Mouse (Mus musculus) kidney, embryonic 14.5 days (tissue): Measurements from ENCODE around the gene Npas3. TPM values are rescaled to one million over a fixed set of nuclear protein-coding genes. Genes with fewer than 3 reads are reported as not detected.

Experiments
- ATAC-seq: fragments of 200-750 bp; cut with Nextera tagmentation; 2 replicates; pipeline ENCODE4 v1.8.0; 2017; ENCODE audit warnings: moderate number of reproducible peaks, mild to moderate bottlenecking, moderate TSS enrichment, moderate library complexity; ENCODE audit not compliant: low FRiP score, low TSS enrichment
- H3K27ac ChIP-seq: fragments of 300-500 bp; sonication (generic); 2 replicates; pipeline ENCODE4 v1.5.1; 2014; ENCODE audit warnings: low read depth, mild to moderate bottlenecking, low read length, moderate library complexity, mixed read lengths
- H3K27me3 ChIP-seq: fragments of 300-500 bp; sonication (generic); 2 replicates; pipeline ENCODE4 v1.6.1; 2014; ENCODE audit warnings: mild to moderate bottlenecking, low read length; ENCODE audit not compliant: control insufficient read depth, insufficient read depth
- H3K36me3 ChIP-seq: fragments of 300-500 bp; sonication (generic); 2 replicates; pipeline ENCODE4 v1.6.1; 2014; ENCODE audit warnings: low read length, mixed read lengths; ENCODE audit not compliant: control insufficient read depth, insufficient read depth
- H3K4me1 ChIP-seq: fragments of 300-500 bp; sonication (generic); 2 replicates; pipeline ENCODE4 v1.6.1; 2014; ENCODE audit warnings: low read length, mixed read lengths; ENCODE audit not compliant: control insufficient read depth, insufficient read depth
- H3K4me2 ChIP-seq: fragments of 300-500 bp; sonication (generic); replicated peaks from 2 replicates; pipeline ENCODE4 v1.6.1; 2014; ENCODE audit warnings: low read depth, mild to moderate bottlenecking, low read length
- H3K4me3 ChIP-seq: fragments of 300-500 bp; sonication (generic); 2 replicates; pipeline ENCODE4 v1.5.1; 2014; ENCODE audit warnings: mild to moderate bottlenecking, low read length
- H3K9ac ChIP-seq: fragments of 300-500 bp; sonication (generic); 2 replicates; pipeline ENCODE4 v1.6.1; 2014; ENCODE audit warnings: low read depth, mild to moderate bottlenecking, low read length, moderate library complexity
- H3K9me3 ChIP-seq: fragments of 300-500 bp; sonication (generic); 2 replicates; pipeline ENCODE4 v1.6.1; 2016; ENCODE audit warnings: low read length; ENCODE audit not compliant: control insufficient read depth
- WGBS: fragments of 180-500 bp; shearing (Covaris S2); extraction: QIAGEN DNeasy Blood & Tissue Kit; methylation state at CpG from one replicate; pipeline ENCODE4 v1.1.7; 2014; 5-methylcytosine and 5-hydroxymethylcytosine counted together
- polyA plus RNA-seq: library from polyadenylated mRNA; unstranded; fragments of >200 nt; fragmentation: Nextera tagmentation; extraction: Ambion mirVana; gene quantifications from 2 replicates; pipeline ENCODE4 v1.2.1, GENCODE M21; 2014

The Npas3 gene
- polyA plus RNA-seq, 1 experiment from 2014 or later = 3.2 TPM

- ATAC-seq = no peak
- WGBS = 93% methylated on average over 10 of the region's 10 CpGs
- Histone ChIP-seq H3K9ac (no peak overlapping the region), H3K36me3 (no peaks in the 10 kb centered on the region), H3K4me2 (no peak overlapping the region), H3K4me3 (no peak overlapping the region), H3K4me1 (peaks cover 4% of the 10 kb centered on the region; the same call in 1 of the 2 replicates), H3K9me3 (no peaks in the 10 kb centered on the region), H3K27me3 (no peaks in the 10 kb centered on the region), H3K27ac (no peak overlapping the region)
These were observed 42.4 kb downstream of the Npas3 start for GRCm38 (mm10) chr12:53290846-53291245.

GRCm38 (mm10) chr12:53292010-53292409, 43.5 kb downstream of the Npas3 start:
- 75% methylated on average over 8 of the region's 8 CpGs for WGBS
- Histone ChIP-seq H3K27ac (no peak overlapping the region), H3K4me2 (no peak overlapping the region), H3K4me3 (no peak overlapping the region), H3K27me3 (no peaks in the 10 kb centered on the region), H3K9me3 (no peaks in the 10 kb centered on the region), H3K36me3 (no peaks in the 10 kb centered on the region), H3K9ac (no peak overlapping the region), H3K4me1 (peaks cover 4% of the 10 kb centered on the region; the same call in 1 of the 2 replicates)
- no peak for ATAC-seq

- no peak overlapping the region for H3K4me3 ChIP-seq
- no peaks in the 10 kb centered on the region for H3K36me3 ChIP-seq
- H3K4me1 ChIP-seq = peaks cover 4% of the 10 kb centered on the region; the same call in 1 of the 2 replicates
- no peak overlapping the region for H3K9ac ChIP-seq
- no peaks in the 10 kb centered on the region for H3K9me3 ChIP-seq
- ATAC-seq = no peak
- H3K4me2 ChIP-seq = no peak overlapping the region
- H3K27ac ChIP-seq = no peak overlapping the region
- WGBS = 74% methylated on average over 17 of the region's 17 CpGs
- H3K27me3 ChIP-seq = no peaks in the 10 kb centered on the region
These were observed 44.2 kb downstream of the Npas3 start for GRCm38 (mm10) chr12:53292508-53293300.

- Histone ChIP-seq H3K27me3 (no peaks in the 10 kb centered on the region), H3K27ac (no peak overlapping the region)
These were observed 45.5 kb downstream of the Npas3 start for GRCm38 (mm10) chr12:53294011-53294410.

GRCm38 (mm10) chr12:53295747-53296146, 47.3 kb downstream of the Npas3 start:
- Histone ChIP-seq H3K9ac (no peak overlapping the region), H3K27ac (no peak overlapping the region), H3K4me3 (no peak overlapping the region), H3K4me2 (no peak overlapping the region), H3K27me3 (no peaks in the 10 kb centered on the region), H3K9me3 (no peaks in the 10 kb centered on the region), H3K4me1 (peaks cover 4% of the 10 kb centered on the region; the same call in 1 of the 2 replicates), H3K36me3 (no peaks in the 10 kb centered on the region)
- no peak; the same call in 1 of the 2 replicates for ATAC-seq
- WGBS = 15% methylated on average over 7 of the region's 7 CpGs

More at GRCm38 (mm10) chr12:53294011-53294410, 45.5 kb downstream of the Npas3 start:
- no peak overlapping the region for H3K4me2 ChIP-seq
- no peaks in the 10 kb centered on the region for H3K36me3 ChIP-seq
- H3K9me3 ChIP-seq = no peaks in the 10 kb centered on the region
- no peak for ATAC-seq
- H3K9ac ChIP-seq = no peak overlapping the region
- WGBS = 96% methylated on average over 7 of the region's 7 CpGs
- peaks cover 4% of the 10 kb centered on the region; the same call in 1 of the 2 replicates for H3K4me1 ChIP-seq
- H3K4me3 ChIP-seq = no peak overlapping the region

- 73% methylated on average over 16 of the region's 16 CpGs for WGBS
- Histone ChIP-seq H3K4me2 (peak overlapping the region; percentile 15; the same call in 1 of the 2 replicates), H3K36me3 (no peaks in the 10 kb centered on the region), H3K4me3 (no peak overlapping the region), H3K27ac (no peak overlapping the region), H3K9ac (no peak overlapping the region), H3K4me1 (peaks cover 4% of the 10 kb centered on the region; the same call in 1 of the 2 replicates), H3K9me3 (no peaks in the 10 kb centered on the region), H3K27me3 (no peaks in the 10 kb centered on the region)
- ATAC-seq = no peak
These were observed 49.7 kb downstream of the Npas3 start for GRCm38 (mm10) chr12:53297946-53298840.

GRCm38 (mm10) chr12:53300964-53301363, 52.5 kb downstream of the Npas3 start:
- Histone ChIP-seq H3K36me3 (no peaks in the 10 kb centered on the region), H3K4me3 (no peak overlapping the region), H3K9me3 (no peaks in the 10 kb centered on the region), H3K4me1 (no peaks in the 10 kb centered on the region), H3K4me2 (no peak overlapping the region), H3K9ac (no peak overlapping the region), H3K27me3 (no peaks in the 10 kb centered on the region), H3K27ac (no peak overlapping the region)
- no peak for ATAC-seq
- 65% methylated on average over 2 of the region's 2 CpGs for WGBS

GRCm38 (mm10) chr12:53302129-53302528, 53.7 kb downstream of the Npas3 start:
- Histone ChIP-seq H3K27me3 (no peaks in the 10 kb centered on the region), H3K4me3 (no peak overlapping the region), H3K4me2 (no peak overlapping the region), H3K9me3 (no peaks in the 10 kb centered on the region), H3K4me1 (no peaks in the 10 kb centered on the region), H3K36me3 (no peaks in the 10 kb centered on the region), H3K27ac (no peak overlapping the region), H3K9ac (no peak overlapping the region)
- no peak for ATAC-seq
- 96% methylated on average over 3 of the region's 3 CpGs for WGBS
